In genomic region chr8:79079196-79079561, GRCm38 (mm10) we compare ENCODE assay signal across 11 mouse cellular contexts. TPM values are rescaled to one million over a fixed set of nuclear protein-coding genes. Genes with fewer than 3 reads are reported as not detected.
DNase-seq lines count a peak whose midpoint lies in the region; ATAC-seq lines count a peak whose summit lies in the region.
"Had no signal": no experiment of that assay in that cellular context is flagged by ENCODE, and none has a peak within 500 bp of the region (broad histone marks: within the 10 kb centered on the region; RNA-seq: fewer than 3 reads in every experiment).

No protein-coding gene starts in this region.

- DNase-seq in layer of hippocampus, adult 11-12 months (ENCODE audit: low spot score) = peak; percentile 28
- no peak for DNase-seq in layer of hippocampus, postnatal 25 days (ENCODE audit: extremely low spot score in 1 of 2, low spot score in 1 of 2)
- peak; percentile 66 for DNase-seq in R1 (ENCODE audit: low read depth, low spot score)
- DNase-seq in hindbrain, embryonic 10.5 days (ENCODE audit: low spot score) = no peak
- no peak for DNase-seq in midbrain, embryonic 14.5 days
- no peak for DNase-seq in lung, postnatal 25 days (ENCODE audit: low spot score)
- DNase-seq in ovary, postnatal 10 days (ENCODE audit: low spot score) = no peak
- no peak for DNase-seq in heart, postnatal 14 days
- DNase-seq: cerebellum, adult 9-11 months; lung, postnatal 10 days; thymus, postnatal 36 days had no signal

- H3K4me3 ChIP-seq in hindbrain, embryonic 10.5 days = no peak overlapping the region
- no peak overlapping the region for H3K4me3 ChIP-seq in midbrain, embryonic 14.5 days (replicated peaks; ENCODE audit: low read depth, low read length)

- no peaks in the 10 kb centered on the region for H3K9me3 ChIP-seq in hindbrain, embryonic 10.5 days
- no peaks in the 10 kb centered on the region for H3K9me3 ChIP-seq in midbrain, embryonic 14.5 days (ENCODE audit: control insufficient read depth, low read length)

- peaks cover 88% of the 10 kb centered on the region for H3K36me3 ChIP-seq in hindbrain, embryonic 10.5 days
- peaks cover 14% of the 10 kb centered on the region for H3K36me3 ChIP-seq in midbrain, embryonic 14.5 days (ENCODE audit: control insufficient read depth, insufficient read depth, low read length)

- peaks cover 37% of the 10 kb centered on the region for H3K4me1 ChIP-seq in hindbrain, embryonic 10.5 days (replicated peaks)
- H3K4me1 ChIP-seq in midbrain, embryonic 14.5 days (ENCODE audit: control insufficient read depth, insufficient read depth, low read length) = peaks cover 30% of the 10 kb centered on the region

- H3K27ac ChIP-seq in hindbrain, embryonic 10.5 days = peak overlapping the region; percentile 62
- H3K27ac ChIP-seq in midbrain, embryonic 14.5 days (replicated peaks; ENCODE audit: low read depth, low read length) = peak overlapping the region; percentile 86

- intact Hi-C loops in heart, postnatal 14 days (cut with DNase I) = loop anchor here (2.0 kb wide), 1 partner anchor 48 kb away; no protein-coding TSS in a partner anchor

- ATAC-seq in midbrain, embryonic 14.5 days (ENCODE audit: low FRiP score, low TSS enrichment) = peak; percentile 44; the same call in 1 of the 2 replicates

- H3K9ac ChIP-seq in midbrain, embryonic 14.5 days (replicated peaks; ENCODE audit: low read length) = no peak overlapping the region

- 64% methylated on average over 3 of the region's 3 CpGs for WGBS in hindbrain, embryonic 10.5 days
- 50% methylated on average over 3 of the region's 3 CpGs for WGBS in midbrain, embryonic 14.5 days

- peak overlapping the region; percentile 31 for H3K4me2 ChIP-seq in midbrain, embryonic 14.5 days (ENCODE audit: low read length)

- no peaks in the 10 kb centered on the region for H3K27me3 ChIP-seq in hindbrain, embryonic 10.5 days (ENCODE audit: insufficient read depth, poor library complexity, severe bottlenecking)
- no peaks in the 10 kb centered on the region for H3K27me3 ChIP-seq in midbrain, embryonic 14.5 days (ENCODE audit: control insufficient read depth, insufficient read depth, low read length)

RNA-seq across cellular contexts. Expression of gene Zfp827, which starts 50.9 kb away (rescaled TPM):
- 10 to 100 TPM; 27.3 to 32.7 TPM for total RNA-seq in layer of hippocampus, postnatal 25 days (2021)
- polyA plus RNA-seq in hindbrain, embryonic 10.5 days (2016; fragmentation: Nextera tagmentation; extraction: Ambion mirVana) = 4.7 and 6.2 TPM in 2 replicates
- 15.3 and 20.2 TPM in 2 replicates for polyA plus RNA-seq in midbrain, embryonic 14.5 days (2014; fragmentation: Nextera tagmentation; extraction: Ambion mirVana)
- 10 to 100 TPM; 18.4 to 20.2 TPM for total RNA-seq in heart, postnatal 14 days (2021)

Comparison
In these comparisons a context has a peak if more than half of its experiments do, and no peak if none do; other contexts are left out.
1. DNase-seq: peak in layer of hippocampus, adult 11-12 months (single experiment) and R1 (single experiment); none in layer of hippocampus, postnatal 25 days (0 of 2), hindbrain, embryonic 10.5 days (single experiment), midbrain, embryonic 14.5 days (single experiment), lung, postnatal 25 days (single experiment), ovary, postnatal 10 days (single experiment) and heart, postnatal 14 days (0 of 2).